Mouse (Mus musculus): ENCODE measurements around the gene Selenoh. TPM values are rescaled to one million over a fixed set of nuclear protein-coding genes. Genes with fewer than 3 reads are reported as not detected.
A peak's percentile ranks its signal among the peaks of the same experiment; 100 is the strongest.
"Not testable (repeated sequence)": the region's sequence is repeated elsewhere in the genome, so short reads cannot be mapped to it uniquely, and the experiment has no call there.

Selenoh gene
- polyA plus RNA-seq, 1 experiment from 2014 or later = 145 TPM

- DNase-seq (no peak), ATAC-seq (ENCODE audit: low read depth) (peak; percentile 34)
- Histone ChIP-seq H3K4me1 (replicated peaks) (peaks cover 39% of the 10 kb centered on the region), H3K9ac (no peak overlapping the region), H3K36me3 (peaks cover 84% of the 10 kb centered on the region), H3K9me3 (replicated peaks) (no peaks in the 10 kb centered on the region), H3K27ac (no peak overlapping the region; the same call in 1 of the 2 replicates), H3K4me3 (replicated peaks) (no peak overlapping the region), H3K4me2 (no peak overlapping the region), H3K27me3 (no peaks in the 10 kb centered on the region)
- 56% methylated on average over 1 of the region's 1 CpGs for WGBS (ENCODE audit: insufficient replicate concordance)
Observed at GRCm38 (mm10) chr2:84703497-84703896, 32.9 kb upstream of the Selenoh start.

DNA sequence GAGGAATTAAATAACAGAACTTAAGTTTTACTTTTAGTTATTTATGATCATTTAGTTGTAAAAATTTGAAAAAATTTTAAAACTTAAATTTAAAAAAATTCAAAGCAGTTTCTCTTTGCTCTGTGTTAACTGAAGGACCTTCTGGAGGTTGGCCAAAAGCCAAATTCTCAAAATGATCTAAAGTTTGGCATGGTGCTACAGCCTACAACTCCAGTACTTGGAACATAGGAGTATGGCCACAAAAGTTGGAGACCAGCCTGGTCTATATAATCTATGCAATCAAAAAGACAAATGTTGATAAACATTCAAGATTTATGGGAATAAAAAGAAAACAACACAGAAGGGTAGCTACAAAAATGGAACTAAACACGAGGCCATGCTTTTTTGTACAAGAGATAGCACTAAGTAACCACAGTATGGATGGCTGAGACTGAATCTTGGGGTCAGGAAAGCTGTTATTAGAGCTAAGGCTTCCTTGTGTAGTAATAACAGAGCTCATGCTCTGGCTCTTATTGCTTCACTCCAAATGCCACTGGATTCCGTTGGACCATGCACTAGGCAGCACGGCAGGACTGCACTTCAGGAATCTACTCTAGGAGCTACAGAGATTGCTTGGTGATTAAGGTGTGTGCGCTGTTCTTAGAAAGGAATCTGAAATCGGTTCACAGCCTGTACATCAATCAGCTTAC is 24.6 kb upstream of the Selenoh start:
- H3K27me3 ChIP-seq = no peaks in the 10 kb centered on the region
- DNase-seq = no peak

DNA sequence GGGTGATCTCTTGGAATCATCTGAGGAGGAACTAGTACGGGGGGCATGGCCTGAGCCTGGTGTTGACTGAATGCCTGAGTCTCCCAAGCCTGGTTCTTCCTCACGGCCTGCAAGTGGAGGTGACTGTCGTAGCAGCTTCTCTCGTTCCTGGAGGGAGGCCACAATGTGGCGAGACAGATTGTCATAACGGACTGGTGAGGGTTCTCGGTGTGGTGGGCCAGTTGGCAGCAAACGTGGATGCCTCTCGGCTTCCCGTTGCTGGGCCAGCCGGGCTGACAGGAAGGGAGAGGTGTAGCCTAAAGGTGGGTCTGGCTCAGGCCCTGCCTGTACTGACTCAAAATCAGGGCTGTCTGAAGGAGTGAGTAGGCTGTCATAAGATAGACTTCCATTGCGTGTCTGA is 19.5 kb upstream of the Selenoh start:
- Histone ChIP-seq H3K27me3 (no peaks in the 10 kb centered on the region), H3K27ac (no peak overlapping the region), H3K4me2 (no peak overlapping the region), H3K4me3 (replicated peaks) (no peak overlapping the region), H3K9me3 (replicated peaks) (no peaks in the 10 kb centered on the region), H3K9ac (no peak overlapping the region), H3K4me1 (replicated peaks) (peaks cover 13% of the 10 kb centered on the region), H3K36me3 (peaks cover 94% of the 10 kb centered on the region)
- ATAC-seq (ENCODE audit: low read depth) (no peak), DNase-seq (no peak)
- WGBS (ENCODE audit: insufficient replicate concordance) = 86% methylated on average over 12 of the region's 12 CpGs

More for the DNA sequence above, 24.6 kb upstream of the Selenoh start:
- ATAC-seq (ENCODE audit: low read depth) = no peak
- 86% methylated on average over 5 of the region's 5 CpGs for WGBS (ENCODE audit: insufficient replicate concordance)
- Histone ChIP-seq H3K36me3 (peaks cover 84% of the 10 kb centered on the region), H3K4me3 (replicated peaks) (no peak overlapping the region), H3K4me2 (no peak overlapping the region), H3K4me1 (replicated peaks) (no peaks in the 10 kb centered on the region), H3K27ac (no peak overlapping the region), H3K9me3 (replicated peaks) (no peaks in the 10 kb centered on the region), H3K9ac (no peak overlapping the region)

- WGBS (ENCODE audit: insufficient replicate concordance) = 57% methylated on average over 2 of the region's 2 CpGs
- peaks cover 93% of the 10 kb centered on the region for H3K36me3 ChIP-seq
- DNase-seq = no peak
Observed at GRCm38 (mm10) chr2:84688080-84688844, 17.7 kb upstream of the Selenoh start.

GRCm38 (mm10) chr2:84682605-84683183 is 12.1 kb upstream of the Selenoh start:
- Histone ChIP-seq H3K4me3 (replicated peaks) (peak overlapping the region; percentile 45), H3K36me3 (peaks cover 50% of the 10 kb centered on the region), H3K27ac (peak overlapping the region; percentile 99), H3K4me2 (peak overlapping the region; percentile 69), H3K27me3 (no peaks in the 10 kb centered on the region), H3K9ac (peak overlapping the region; percentile 73), H3K9me3 (replicated peaks) (no peaks in the 10 kb centered on the region), H3K4me1 (replicated peaks) (peaks cover 41% of the 10 kb centered on the region)
- DNase-seq = peak; percentile 68
- 19% methylated on average over 6 of the region's 6 CpGs for WGBS (ENCODE audit: insufficient replicate concordance)
- ATAC-seq (ENCODE audit: low read depth) = peak; percentile 62

More at GRCm38 (mm10) chr2:84688080-84688844, 17.7 kb upstream of the Selenoh start:
- no peaks in the 10 kb centered on the region for H3K27me3 ChIP-seq
- H3K4me2 ChIP-seq = no peak overlapping the region
- ATAC-seq (ENCODE audit: low read depth) = peak; percentile 44
- 0 out of 2 replicates have a peak overlapping the region, but pooled peaks have one; percentile 30 for H3K27ac ChIP-seq
- no peaks in the 10 kb centered on the region for H3K9me3 ChIP-seq (replicated peaks)
- no peak overlapping the region for H3K4me3 ChIP-seq (replicated peaks)
- peaks cover 25% of the 10 kb centered on the region for H3K4me1 ChIP-seq (replicated peaks)
- H3K9ac ChIP-seq = no peak overlapping the region

DNA sequence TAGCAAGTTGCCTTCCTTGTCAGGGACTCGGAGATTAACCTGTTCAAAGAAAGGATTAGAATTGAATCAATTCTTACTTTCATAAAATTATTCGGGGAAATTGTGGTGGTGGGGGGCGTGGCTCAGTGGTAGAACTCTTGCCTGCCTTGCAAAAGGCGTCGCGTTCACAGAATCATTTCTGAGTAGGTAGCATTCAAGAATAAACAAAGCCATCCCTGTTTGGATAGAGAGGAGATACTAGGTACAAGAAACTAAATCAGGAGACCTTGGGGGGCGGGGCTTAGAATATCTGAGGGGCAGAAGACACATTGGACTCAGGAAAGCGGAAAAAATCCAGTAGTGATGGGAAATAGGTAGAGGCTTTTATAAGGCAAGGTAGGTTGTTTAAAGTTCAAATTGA is 8.4 kb upstream of the Selenoh start, which contains the start of gene Tmx2:
TSS of gene Tmx2 (minus strand) at position 125 of the 400 bp plus-strand sequence.
- Histone ChIP-seq H3K4me1 (replicated peaks) (peaks cover 52% of the 10 kb centered on the region), H3K27me3 (no peaks in the 10 kb centered on the region), H3K36me3 (peaks cover 33% of the 10 kb centered on the region), H3K4me3 (replicated peaks) (peak within 1 kb of the TSS; percentile 83), H3K9ac (peak within 1 kb of the TSS; percentile 87), H3K27ac (peak within 1 kb of the TSS; percentile 84), H3K9me3 (replicated peaks) (no peaks in the 10 kb centered on the region), H3K4me2 (peak within 1 kb of the TSS; percentile 73)
- DNase-seq = no peak
- no peak for ATAC-seq (ENCODE audit: low read depth)
- WGBS (ENCODE audit: insufficient replicate concordance) = 9% methylated on average over 8 of the region's 8 CpGs

GRCm38 (mm10) chr2:84677968-84678880 is 7.7 kb upstream of the Selenoh start, which contains the start of the genes Gm28635 and Med19:
Gene Gm28635 (minus strand): TSS chr2:84678041.
Gene Med19 (plus strand): TSS chr2:84678402.
- H3K9ac ChIP-seq = peak within 1 kb of the TSS; percentile 87
- H3K27ac ChIP-seq = peak within 1 kb of the TSS; percentile 84
- H3K9me3 ChIP-seq (replicated peaks) = no peaks in the 10 kb centered on the region
- peak; percentile 93 for DNase-seq
- no peaks in the 10 kb centered on the region for H3K27me3 ChIP-seq
- H3K4me1 ChIP-seq (replicated peaks) = peaks cover 45% of the 10 kb centered on the region
- H3K4me2 ChIP-seq = peak within 1 kb of the TSS; percentile 76
- WGBS (ENCODE audit: insufficient replicate concordance) = under 1% methylated on average over 44 of the region's 44 CpGs
- H3K36me3 ChIP-seq = peaks cover 37% of the 10 kb centered on the region
- ATAC-seq (ENCODE audit: low read depth) = peak; percentile 95
- H3K4me3 ChIP-seq (replicated peaks) = peak within 1 kb of the TSS; percentile 83

- Histone ChIP-seq H3K9me3 (replicated peaks) (no peaks in the 10 kb centered on the region), H3K27me3 (no peaks in the 10 kb centered on the region), H3K36me3 (peaks cover 45% of the 10 kb centered on the region), H3K9ac (peak overlapping the region; percentile 77), H3K4me3 (replicated peaks) (peak overlapping the region; percentile 71), H3K4me1 (replicated peaks) (peaks cover 42% of the 10 kb centered on the region), H3K4me2 (peak overlapping the region; percentile 76), H3K27ac (peak overlapping the region; percentile 71)
- WGBS (ENCODE audit: insufficient replicate concordance) = 8% methylated on average over 22 of the region's 22 CpGs
- ATAC-seq (ENCODE audit: low read depth) = peak; percentile 43
- no peak for DNase-seq
Observed at GRCm38 (mm10) chr2:84677270-84677967, 6.8 kb upstream of the Selenoh start.

DNA sequence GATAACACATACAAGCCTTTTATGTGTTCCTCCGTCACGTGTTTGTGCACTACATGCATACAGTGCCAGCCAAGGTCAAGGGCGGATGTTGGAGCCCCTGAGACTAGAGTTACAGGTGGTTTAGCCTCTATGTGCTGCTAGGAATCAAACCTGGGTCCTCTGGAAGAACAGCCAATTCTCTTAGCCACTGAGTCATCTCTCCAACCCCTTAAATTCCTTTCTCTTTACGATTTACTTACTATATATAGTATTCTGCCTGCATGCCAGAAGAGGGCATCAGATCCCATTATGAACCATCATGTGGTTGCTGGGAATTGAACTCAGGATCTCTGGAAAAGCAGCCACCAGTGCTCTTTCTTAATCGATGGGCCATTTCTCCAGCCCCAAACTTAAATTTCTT is 965 bp upstream of the Selenoh start:
- ATAC-seq (ENCODE audit: low read depth); DNase-seq; H3K9ac ChIP-seq; H3K9me3 ChIP-seq (replicated peaks); H3K4me3 ChIP-seq (replicated peaks); H3K27me3 ChIP-seq: not testable (repeated sequence)
- H3K4me1 ChIP-seq (replicated peaks) = peaks cover 30% of the 10 kb centered on the region
- H3K4me2 ChIP-seq = peak overlapping the region; percentile 95
- WGBS (ENCODE audit: insufficient replicate concordance) = 73% methylated on average over 4 of the region's 5 CpGs
- H3K36me3 ChIP-seq = peaks cover 46% of the 10 kb centered on the region
- H3K27ac ChIP-seq = peak overlapping the region; percentile 88; the same call in 1 of the 2 replicates
